Mouse (Mus musculus) embryonic facial prominence, embryonic 12.5 days (tissue): Measurements from ENCODE around the gene Srarp. TPM values are rescaled to one million over a fixed set of nuclear protein-coding genes. Genes with fewer than 3 reads are reported as not detected.

ENCODE experiments used
- ATAC-seq: fragments of 200-750 bp; cut with Nextera tagmentation; 2 replicates; pipeline ENCODE4 v1.8.0; 2017; ENCODE audit not compliant: insufficient number of reproducible peaks, insufficient read depth, low FRiP score, low TSS enrichment
- H3K27ac ChIP-seq: fragments of 300-500 bp; sonication (generic); 2 replicates; pipeline ENCODE4 v1.5.1; 2016; ENCODE audit warnings: mild to moderate bottlenecking
- H3K27me3 ChIP-seq: fragments of 300-500 bp; sonication (generic); 2 replicates; pipeline ENCODE4 v1.6.1; 2016; ENCODE audit warnings: mild to moderate bottlenecking, moderate library complexity
- H3K36me3 ChIP-seq: fragments of 300-500 bp; sonication (generic); 2 replicates; pipeline ENCODE4 v1.6.1; 2016; ENCODE audit warnings: mild to moderate bottlenecking
- H3K4me1 ChIP-seq: fragments of 300-500 bp; sonication (generic); 2 replicates; pipeline ENCODE4 v1.6.1; 2016
- H3K4me2 ChIP-seq: fragments of 300-500 bp; sonication (generic); replicated peaks from 2 replicates; pipeline ENCODE4 v1.6.1; 2016; ENCODE audit warnings: mild to moderate bottlenecking, moderate library complexity
- H3K4me3 ChIP-seq: fragments of 300-500 bp; sonication (generic); 2 replicates; pipeline ENCODE4 v1.5.1; 2016; ENCODE audit warnings: mild to moderate bottlenecking
- H3K9ac ChIP-seq: fragments of 300-500 bp; sonication (generic); 2 replicates; pipeline ENCODE4 v1.6.1; 2016; ENCODE audit warnings: mild to moderate bottlenecking, moderate library complexity
- H3K9me3 ChIP-seq: fragments of 300-500 bp; sonication (generic); 2 replicates; pipeline ENCODE4 v1.6.1; 2016; ENCODE audit warnings: mild to moderate bottlenecking, moderate library complexity
- WGBS: fragments of 180-500 bp; shearing (Covaris S2); methylation state at CpG from one replicate; pipeline ENCODE4 v1.1.7; 2016; 5-methylcytosine and 5-hydroxymethylcytosine counted together
- polyA plus RNA-seq: library from polyadenylated mRNA; unstranded; fragments of >200 nt; fragmentation: Nextera tagmentation; extraction: Ambion mirVana; gene quantifications from 2 replicates; pipeline ENCODE4 v1.2.1, GENCODE M21; 2016

Srarp gene
- polyA plus RNA-seq, 1 experiment from 2014 or later, result not detected

DNA sequence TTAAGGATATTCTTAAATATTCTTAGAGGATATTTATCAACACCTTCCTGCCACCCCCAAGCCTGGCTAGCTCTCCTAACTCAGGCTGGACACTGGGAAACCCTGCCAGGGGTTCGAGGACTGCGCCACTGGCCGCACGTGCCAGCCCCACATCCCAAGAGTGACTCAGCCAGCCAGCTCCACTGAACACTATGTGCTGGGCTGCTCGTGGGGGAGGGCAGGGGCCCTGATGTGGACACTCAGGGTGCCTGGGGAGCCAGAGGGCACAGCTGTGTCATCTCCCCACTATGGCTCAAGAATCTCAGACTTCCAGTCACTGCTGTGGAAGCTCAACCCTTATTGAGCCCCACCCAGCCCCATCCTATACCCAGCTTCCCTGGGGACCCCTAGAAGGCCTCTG lies 12.6 kb downstream of the Srarp start:
- H3K4me2 ChIP-seq, result no peak overlapping the region
- H3K36me3 ChIP-seq, result no peaks in the 10 kb centered on the region
- WGBS, result 84% methylated on average over 5 of the region's 5 CpGs
- no peaks in the 10 kb centered on the region for H3K9me3 ChIP-seq
- H3K27me3 ChIP-seq, result peaks cover 17% of the 10 kb centered on the region
- H3K27ac ChIP-seq, result no peak overlapping the region
- H3K4me1 ChIP-seq, result peaks cover 18% of the 10 kb centered on the region
- H3K4me3 ChIP-seq, result no peak overlapping the region
- ATAC-seq, result no peak
- no peak overlapping the region for H3K9ac ChIP-seq

DNA sequence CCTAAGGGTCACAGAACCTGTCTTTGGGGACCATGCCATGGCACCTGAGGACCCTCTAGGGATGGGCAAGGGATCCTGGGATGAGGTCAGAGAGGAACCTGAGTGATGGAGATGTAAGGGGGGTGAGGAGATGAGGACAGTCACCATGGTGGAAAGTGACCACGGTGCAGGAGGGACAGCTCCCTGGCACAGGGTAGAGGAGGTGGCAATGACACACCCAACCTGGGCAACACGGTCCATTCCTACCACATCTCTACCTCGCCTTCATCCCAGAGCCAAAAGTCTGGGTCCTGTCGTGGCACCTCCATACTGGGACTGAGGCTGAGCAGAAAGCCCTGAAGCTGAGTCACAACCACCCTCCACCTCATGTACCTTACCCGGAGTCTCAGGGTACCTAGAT lies 13.1 kb downstream of the Srarp start:
- Histone ChIP-seq H3K27me3 (peaks cover 17% of the 10 kb centered on the region), H3K4me2 (no peak overlapping the region), H3K9me3 (no peaks in the 10 kb centered on the region), H3K27ac (no peak overlapping the region), H3K9ac (no peak overlapping the region), H3K4me1 (peaks cover 18% of the 10 kb centered on the region), H3K36me3 (no peaks in the 10 kb centered on the region), H3K4me3 (no peak overlapping the region)
- ATAC-seq, result no peak
- 79% methylated on average over 5 of the region's 5 CpGs for WGBS

DNA sequence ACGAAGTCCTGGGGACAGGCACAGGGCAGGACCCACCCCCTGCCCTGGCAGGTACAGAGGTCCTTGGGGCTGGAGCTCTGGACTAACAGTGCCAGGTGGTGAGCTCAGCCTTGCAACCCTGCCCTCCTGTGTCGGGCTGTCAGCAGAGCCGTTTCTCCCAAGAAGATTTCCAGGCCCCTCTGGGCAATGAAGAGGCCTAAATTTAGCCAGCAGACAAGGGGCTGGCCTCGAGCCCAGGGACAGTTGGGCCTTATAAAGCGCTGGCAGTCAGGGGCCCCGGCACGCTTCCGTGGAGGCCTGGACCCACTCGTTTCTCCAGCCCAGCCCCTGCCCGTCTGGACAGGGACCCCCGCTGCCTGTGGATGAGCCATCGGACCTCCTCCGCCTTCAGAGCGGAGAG lies 14.5 kb downstream of the Srarp start:
- Histone ChIP-seq H3K4me2 (no peak overlapping the region), H3K36me3 (no peaks in the 10 kb centered on the region), H3K9me3 (no peaks in the 10 kb centered on the region), H3K27me3 (peaks cover 13% of the 10 kb centered on the region), H3K27ac (no peak overlapping the region), H3K9ac (no peak overlapping the region), H3K4me1 (peaks cover 18% of the 10 kb centered on the region), H3K4me3 (no peak overlapping the region)
- no peak for ATAC-seq
- 74% methylated on average over 14 of the region's 14 CpGs for WGBS

DNA sequence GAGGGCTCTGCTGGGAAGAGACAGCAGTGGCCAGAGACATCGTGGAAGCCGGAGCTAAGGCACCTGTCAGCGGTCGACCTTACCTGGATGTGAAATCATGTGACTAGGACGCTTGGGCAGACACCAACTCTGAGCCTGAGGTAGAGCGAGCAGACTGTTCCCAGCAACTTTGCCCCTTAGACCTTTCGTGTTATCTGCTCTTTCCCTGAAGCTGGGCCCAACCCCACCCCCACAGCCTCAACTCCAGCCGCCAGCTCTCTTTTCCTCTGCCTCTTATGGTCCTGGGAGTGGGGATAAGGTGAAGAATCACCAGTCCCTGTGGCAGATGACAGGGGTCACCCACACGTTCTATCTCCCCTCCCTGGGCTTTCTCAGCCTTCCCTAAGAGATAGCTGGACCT lies 15.0 kb downstream of the Srarp start:
- no peak overlapping the region for H3K27ac ChIP-seq
- no peak overlapping the region for H3K9ac ChIP-seq
- H3K9me3 ChIP-seq, result no peaks in the 10 kb centered on the region
- H3K4me1 ChIP-seq, result peaks cover 14% of the 10 kb centered on the region
- 45% methylated on average over 9 of the region's 9 CpGs for WGBS
- no peak overlapping the region for H3K4me3 ChIP-seq
- H3K4me2 ChIP-seq, result no peak overlapping the region
- H3K36me3 ChIP-seq, result no peaks in the 10 kb centered on the region
- ATAC-seq, result no peak
- peaks cover 13% of the 10 kb centered on the region for H3K27me3 ChIP-seq

DNA sequence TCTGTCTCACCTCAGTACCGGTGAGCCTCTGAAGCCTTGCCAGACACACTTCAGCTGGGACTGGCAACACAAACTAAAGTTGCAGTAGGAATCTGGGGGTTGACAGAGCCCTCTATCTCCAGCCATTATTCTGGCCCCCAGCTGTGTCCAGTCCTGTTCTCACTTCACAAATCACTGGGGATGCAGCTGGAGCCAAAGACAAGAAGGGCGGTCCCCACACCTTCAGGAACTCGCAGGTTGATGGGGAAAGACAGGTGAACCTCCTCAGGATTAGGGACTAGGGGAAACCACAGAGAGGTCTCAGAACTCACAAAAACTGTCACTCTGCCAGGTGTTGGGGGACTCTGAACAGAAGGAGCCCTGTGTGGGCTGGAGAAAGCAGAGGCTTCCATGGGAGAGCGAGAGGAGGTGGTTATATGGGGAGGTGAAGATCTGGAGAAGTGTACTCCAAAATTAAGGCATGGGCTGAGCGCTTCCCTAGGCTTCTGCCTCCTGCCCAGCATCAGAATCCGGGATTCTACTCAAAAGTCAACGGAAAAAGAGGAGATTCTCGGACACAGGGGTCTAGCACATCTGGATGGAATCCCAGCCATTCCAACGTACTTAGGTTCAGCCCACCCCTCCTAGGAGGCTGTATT lies 15.6 kb downstream of the Srarp start, which contains the start of gene Hspb7:
Gene Hspb7 (plus strand): TSS at position 588 of the 638 bp plus-strand sequence.
- Histone ChIP-seq H3K9ac (no peak within 1 kb of the TSS), H3K27ac (no peak within 1 kb of the TSS), H3K4me1 (peaks cover 9% of the 10 kb centered on the region), H3K27me3 (peaks cover 13% of the 10 kb centered on the region), H3K4me2 (no peak within 1 kb of the TSS), H3K36me3 (no peaks in the 10 kb centered on the region), H3K4me3 (no peak within 1 kb of the TSS), H3K9me3 (no peaks in the 10 kb centered on the region)
- WGBS, result 53% methylated on average over 9 of the region's 9 CpGs
- ATAC-seq, result no peak

DNA sequence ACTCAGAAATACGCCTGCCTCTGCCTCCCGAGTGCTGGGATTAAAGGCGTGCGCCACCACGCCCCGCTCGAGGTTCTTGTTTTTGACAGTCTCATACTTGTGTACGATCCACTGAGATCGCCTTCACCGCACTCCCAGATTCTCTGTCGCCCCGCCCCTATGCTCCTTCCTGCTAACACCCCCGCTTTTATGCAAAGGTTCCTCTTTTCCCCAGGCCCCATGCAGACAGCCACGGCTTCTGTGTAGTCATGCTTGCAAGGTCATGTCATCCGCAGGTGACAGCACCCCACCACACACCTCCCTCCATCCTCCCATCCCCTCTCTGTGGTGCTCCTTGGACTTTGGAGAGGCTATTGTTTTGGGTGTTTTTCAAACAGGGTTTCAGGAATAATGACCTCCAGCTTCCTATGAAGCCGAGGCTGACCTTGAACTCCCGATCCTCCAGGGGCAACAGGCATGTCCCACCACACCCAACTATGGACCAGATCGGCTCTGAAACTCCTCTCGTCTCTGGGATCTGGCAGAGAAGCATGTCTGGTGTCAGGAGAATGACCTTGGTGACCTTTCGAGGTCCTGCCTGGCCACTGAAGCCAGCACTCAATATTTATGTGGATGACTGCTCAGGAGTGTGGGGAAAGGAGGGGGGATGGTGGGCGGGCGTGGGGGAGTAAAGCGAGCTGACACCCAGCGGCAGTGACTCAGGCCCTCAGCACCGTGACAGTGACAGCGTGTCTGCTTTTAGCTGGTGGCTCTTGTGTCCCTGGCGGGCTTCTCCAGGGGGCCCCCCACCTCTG lies 16.3 kb downstream of the Srarp start:
- ATAC-seq, result no peak
- Histone ChIP-seq H3K9me3 (no peaks in the 10 kb centered on the region), H3K4me3 (no peak overlapping the region), H3K27ac (no peak overlapping the region), H3K9ac (no peak overlapping the region), H3K27me3 (peaks cover 7% of the 10 kb centered on the region), H3K36me3 (no peaks in the 10 kb centered on the region), H3K4me2 (no peak overlapping the region), H3K4me1 (peaks cover 5% of the 10 kb centered on the region; the same call in 1 of the 2 replicates)
- 65% methylated on average over 27 of the region's 27 CpGs for WGBS

DNA sequence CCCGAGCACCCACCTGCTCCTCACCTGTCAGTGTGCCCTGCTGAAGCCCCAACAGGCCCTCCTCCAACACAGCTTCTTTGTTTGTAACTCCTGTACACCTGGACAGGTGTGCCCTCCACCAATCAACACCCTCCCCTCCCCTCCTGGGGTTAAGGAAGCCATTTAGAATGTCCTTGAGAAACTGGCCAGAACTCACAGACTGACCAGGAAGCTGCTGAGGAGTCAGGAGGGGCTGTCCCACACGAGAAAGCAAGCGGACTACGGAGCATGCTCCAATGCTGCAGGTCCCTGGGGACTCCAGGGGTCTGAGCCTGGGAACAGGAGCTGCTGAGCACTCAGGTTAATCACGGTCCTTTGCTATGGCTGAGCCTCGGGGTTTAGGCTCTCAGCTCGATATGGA lies 20.0 kb downstream of the Srarp start, which contains the start of gene Clcnkb:
Gene Clcnkb (minus strand): TSS at position 91 of the 400 bp plus-strand sequence.
- Histone ChIP-seq H3K4me2 (no peak within 1 kb of the TSS), H3K36me3 (no peaks in the 10 kb centered on the region), H3K27ac (no peak within 1 kb of the TSS), H3K9me3 (no peaks in the 10 kb centered on the region), H3K27me3 (peaks cover 9% of the 10 kb centered on the region; the same call in 1 of the 2 replicates), H3K4me3 (no peak within 1 kb of the TSS), H3K4me1 (peaks cover 5% of the 10 kb centered on the region; the same call in 1 of the 2 replicates), H3K9ac (no peak within 1 kb of the TSS)
- no peak for ATAC-seq
- WGBS, result 63% methylated on average over 7 of the region's 7 CpGs

DNA sequence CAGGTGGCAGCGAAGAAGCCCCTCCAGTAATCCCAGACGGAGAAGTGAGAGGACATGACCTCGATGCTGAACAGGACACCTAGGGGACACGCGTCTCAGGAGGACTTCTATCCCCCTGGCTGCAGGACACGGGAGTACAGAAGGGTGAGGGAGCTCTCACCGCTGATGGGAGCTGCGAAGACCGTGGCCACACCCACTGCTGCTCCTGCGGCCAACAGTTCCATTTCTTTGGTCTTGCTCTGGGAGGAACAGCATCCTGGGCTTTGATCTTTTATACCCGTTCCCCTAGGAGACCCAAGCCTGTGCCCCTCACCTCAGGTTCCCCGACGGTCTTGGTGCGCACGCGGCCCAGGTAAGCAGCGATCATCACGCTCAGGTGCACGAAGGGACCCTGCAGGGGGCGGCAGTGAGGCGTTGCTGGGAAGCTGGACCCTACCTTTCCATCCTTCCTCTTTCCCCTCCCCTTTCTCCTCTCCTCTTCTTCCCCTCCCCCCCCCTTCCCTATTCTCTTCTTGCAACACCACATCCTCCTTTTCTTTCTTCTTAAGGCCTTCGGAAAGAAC lies 24.4 kb downstream of the Srarp start:
- 18% methylated on average over 22 of the region's 22 CpGs for WGBS
- no peaks in the 10 kb centered on the region for H3K36me3 ChIP-seq
- ATAC-seq, result no peak
- H3K4me1 ChIP-seq, result no peaks in the 10 kb centered on the region
- H3K27me3 ChIP-seq, result peaks cover 13% of the 10 kb centered on the region; the same call in 1 of the 2 replicates
- no peak overlapping the region for H3K4me3 ChIP-seq
- H3K9ac ChIP-seq, result no peak overlapping the region
- H3K9me3 ChIP-seq, result no peaks in the 10 kb centered on the region
- H3K4me2 ChIP-seq, result no peak overlapping the region
- H3K27ac ChIP-seq, result no peak overlapping the region

DNA sequence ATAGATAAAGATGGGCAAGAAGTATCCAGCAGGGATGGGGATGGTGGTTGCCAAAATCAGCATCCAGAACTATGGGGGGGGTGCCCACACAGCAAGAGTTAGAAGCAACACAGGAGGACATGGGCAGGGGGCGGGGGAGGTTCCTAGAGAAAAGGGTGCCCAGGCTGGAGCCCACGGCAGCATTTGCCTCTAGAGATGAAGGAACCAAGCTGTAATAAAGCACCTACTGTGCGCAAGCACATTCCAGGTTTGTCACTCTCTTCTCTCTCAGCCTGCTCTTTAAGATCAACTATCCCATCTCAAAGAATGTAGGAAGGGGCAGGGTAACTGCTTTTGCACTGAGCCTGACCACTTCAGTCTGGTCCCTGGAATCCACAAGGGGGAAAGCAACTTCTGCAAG lies 27.3 kb downstream of the Srarp start:
- Histone ChIP-seq H3K4me2 (no peak overlapping the region), H3K4me1 (no peaks in the 10 kb centered on the region), H3K27me3 (peaks cover 16% of the 10 kb centered on the region; the same call in 1 of the 2 replicates), H3K27ac (no peak overlapping the region), H3K9me3 (no peaks in the 10 kb centered on the region), H3K36me3 (no peaks in the 10 kb centered on the region), H3K4me3 (no peak overlapping the region), H3K9ac (no peak overlapping the region)
- no peak for ATAC-seq
- 93% methylated on average over 3 of the region's 3 CpGs for WGBS

DNA sequence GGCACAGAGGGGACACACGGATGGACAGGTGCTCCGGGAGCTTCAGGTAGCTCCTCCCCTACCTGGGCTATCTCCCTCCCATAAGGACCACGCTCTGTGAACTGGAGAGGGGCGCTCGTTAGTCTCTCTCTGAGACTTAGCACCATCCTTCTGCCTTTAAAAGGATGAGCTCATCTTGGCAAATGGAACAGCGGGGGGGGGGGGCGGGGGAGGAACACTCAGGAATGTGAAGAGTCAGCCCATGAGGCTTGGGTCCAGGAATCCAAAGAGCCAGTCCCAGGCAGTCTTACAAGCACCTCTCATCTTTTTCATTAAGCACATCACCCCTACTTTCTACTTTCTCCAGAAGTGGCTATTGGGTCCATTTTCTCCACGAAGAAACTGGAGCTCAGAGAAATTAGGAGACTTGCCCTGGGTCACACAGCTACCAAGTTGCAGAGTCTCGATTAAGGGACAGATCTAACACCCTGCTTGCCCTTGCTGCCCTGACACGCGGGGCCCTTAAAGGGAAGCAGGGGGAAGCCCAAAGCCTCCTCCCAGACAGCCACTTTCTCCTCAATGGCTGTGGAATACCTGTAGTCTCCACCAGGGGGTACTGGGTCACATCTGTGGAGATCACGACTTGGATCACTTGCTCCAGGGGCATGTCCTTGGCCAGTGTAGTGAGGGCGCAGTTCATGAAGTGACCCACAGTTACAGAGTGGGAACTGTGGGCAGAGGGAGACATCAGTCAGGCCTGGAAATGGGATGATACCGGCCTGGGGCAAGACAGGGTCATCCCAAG lies 29.2 kb downstream of the Srarp start:
- WGBS, result 45% methylated on average over 14 of the region's 14 CpGs

DNA sequence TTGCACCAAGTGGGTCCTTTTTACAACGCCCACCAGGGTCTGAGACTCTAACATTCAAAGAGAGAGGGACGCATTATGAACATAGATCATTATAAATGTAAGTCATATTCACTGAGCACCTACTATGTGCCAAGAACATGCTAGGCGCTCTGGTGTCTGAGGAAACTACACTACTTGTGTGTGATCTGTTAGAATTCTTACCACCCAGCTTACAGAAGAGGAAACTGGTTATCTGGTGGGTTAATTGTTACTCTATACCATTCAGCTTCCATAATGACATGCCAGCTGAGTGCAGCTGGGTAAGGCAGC lies 30.6 kb downstream of the Srarp start:
- Histone ChIP-seq H3K27ac (no peak overlapping the region), H3K9me3 (no peaks in the 10 kb centered on the region), H3K27me3 (0 out of 2 replicates have a peak, but pooled peaks cover 7% of the 10 kb centered on the region), H3K9ac (no peak overlapping the region), H3K36me3 (no peaks in the 10 kb centered on the region), H3K4me1 (no peaks in the 10 kb centered on the region), H3K4me2 (no peak overlapping the region), H3K4me3 (no peak overlapping the region)
- ATAC-seq, result no peak
- 80% methylated on average over 3 of the region's 3 CpGs for WGBS

More for the DNA sequence above, 29.2 kb downstream of the Srarp start:
- no peaks in the 10 kb centered on the region for H3K9me3 ChIP-seq
- H3K4me2 ChIP-seq, result no peak overlapping the region
- no peaks in the 10 kb centered on the region for H3K36me3 ChIP-seq
- H3K27ac ChIP-seq, result no peak overlapping the region
- H3K4me3 ChIP-seq, result no peak overlapping the region
- no peaks in the 10 kb centered on the region for H3K4me1 ChIP-seq
- no peak overlapping the region for H3K9ac ChIP-seq
- peaks cover 13% of the 10 kb centered on the region; the same call in 1 of the 2 replicates for H3K27me3 ChIP-seq
- ATAC-seq, result no peak
